Mouse (Mus musculus) NIH3T3 (cell line): ENCODE measurements around the gene Cyp2u1.

ENCODE experiments used
- DNase-seq: peaks from one replicate; pipeline ENCODE4 v3.0.0-alpha.2; 2012; ENCODE audit warnings: low read depth

Gene Cyp2u1

GRCm38 (mm10) chr3:131303320-131303714 is 290 bp upstream of the Cyp2u1 start:
- DNase-seq, result no peak

DNA sequence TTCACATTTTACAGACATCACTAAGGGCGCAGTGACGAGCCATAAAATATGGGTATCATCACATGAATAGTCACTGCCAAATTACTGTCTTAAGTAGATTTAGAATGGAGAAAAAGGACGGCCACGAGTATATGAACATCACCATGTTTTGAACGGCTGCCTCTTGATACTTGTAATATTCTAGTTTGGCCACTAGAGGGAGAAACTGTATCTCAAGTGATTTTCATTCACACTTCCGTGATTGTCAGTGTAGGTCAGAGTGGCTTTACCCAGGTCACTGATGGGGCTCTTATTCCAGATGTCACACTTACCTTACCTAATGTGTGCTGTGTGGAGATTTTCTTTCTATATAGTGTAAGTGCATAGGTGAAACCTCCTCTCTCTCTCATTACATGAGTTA is 3.1 kb downstream of the Cyp2u1 start:
- peak; percentile 75 for DNase-seq

GRCm38 (mm10) chr3:131299078-131299477 is 3.9 kb downstream of the Cyp2u1 start:
- DNase-seq, result no peak

DNA sequence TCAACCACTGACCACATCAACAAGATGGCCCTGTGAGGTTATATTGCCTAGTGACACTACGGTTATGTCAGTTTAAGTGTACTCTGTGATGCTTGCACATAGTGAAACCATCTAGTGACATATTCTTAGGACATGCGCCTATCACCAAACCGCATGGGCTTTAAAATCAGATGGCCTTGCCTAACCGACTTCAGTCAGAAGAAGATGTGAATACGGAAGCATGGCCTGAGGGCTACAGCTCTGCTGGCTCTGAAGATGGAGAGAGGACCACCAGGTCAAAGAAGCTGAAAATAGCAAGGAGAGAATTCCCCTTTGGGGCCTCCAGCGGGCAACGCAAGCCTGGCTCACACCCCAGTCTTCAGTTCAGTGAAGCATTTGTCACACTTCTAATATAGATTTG is 6.1 kb downstream of the Cyp2u1 start:
- DNase-seq, result no peak

DNA sequence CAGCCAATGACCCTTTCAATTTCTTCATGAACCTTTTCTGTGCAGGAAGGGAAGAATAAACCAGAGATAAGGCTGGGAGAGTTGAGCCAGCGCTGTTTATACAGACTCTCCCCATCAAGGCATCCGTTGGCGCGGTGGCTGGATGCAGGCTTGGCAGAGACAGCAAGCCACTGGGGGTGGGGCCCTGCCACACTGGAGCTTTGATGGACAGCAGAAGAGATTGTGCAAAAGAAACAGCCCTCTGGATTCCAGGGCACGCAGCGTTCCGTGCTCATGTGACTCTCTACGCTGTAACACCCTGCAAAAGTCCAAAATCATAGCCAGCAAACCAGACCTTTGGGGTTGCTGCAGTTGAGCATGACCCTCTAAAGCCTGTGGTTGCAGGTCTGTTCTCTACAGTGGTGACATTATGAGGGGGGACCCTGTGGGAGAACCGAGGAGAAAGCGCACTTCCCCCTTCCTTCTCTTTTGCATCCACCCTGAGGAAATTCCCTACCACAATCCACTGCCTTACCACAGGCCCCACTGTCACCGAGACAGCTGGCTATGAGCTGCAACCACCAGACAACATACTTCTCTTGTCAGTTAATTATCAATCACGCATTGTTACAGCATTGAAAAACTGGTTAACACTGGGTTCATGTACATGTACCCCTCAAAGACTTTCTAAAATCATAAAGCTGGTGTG is 7.4 kb downstream of the Cyp2u1 start:
- DNase-seq, result no peak

- no peak for DNase-seq
Observed at GRCm38 (mm10) chr3:131294503-131294902, 8.5 kb downstream of the Cyp2u1 start.

GRCm38 (mm10) chr3:131292959-131293358 is 10.1 kb downstream of the Cyp2u1 start:
- no peak for DNase-seq

- no peak for DNase-seq
Observed at GRCm38 (mm10) chr3:131292349-131292748, 10.7 kb downstream of the Cyp2u1 start.

- no peak for DNase-seq
Observed at GRCm38 (mm10) chr3:131291890-131292289, 11.1 kb downstream of the Cyp2u1 start.

DNA sequence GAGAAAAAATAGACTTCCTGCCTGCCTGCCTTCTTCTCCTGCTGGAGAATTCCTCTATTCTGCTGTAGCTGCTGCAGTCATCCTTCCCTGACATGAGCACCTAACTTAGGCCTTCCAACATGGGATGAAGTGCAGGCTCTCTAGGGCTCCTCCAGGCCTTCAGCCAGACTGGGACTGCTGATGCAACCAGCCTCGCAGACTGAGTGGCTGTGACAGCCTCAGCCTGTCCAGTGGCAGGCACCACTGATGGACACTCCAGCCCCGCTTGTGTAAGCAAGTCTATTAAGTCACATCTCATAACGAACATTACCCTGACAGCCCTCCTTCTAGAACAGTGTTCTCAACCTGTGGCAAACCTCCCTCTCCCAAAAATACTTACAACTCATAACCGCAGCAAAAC is 28.9 kb downstream of the Cyp2u1 start:
- DNase-seq, result no peak

DNA sequence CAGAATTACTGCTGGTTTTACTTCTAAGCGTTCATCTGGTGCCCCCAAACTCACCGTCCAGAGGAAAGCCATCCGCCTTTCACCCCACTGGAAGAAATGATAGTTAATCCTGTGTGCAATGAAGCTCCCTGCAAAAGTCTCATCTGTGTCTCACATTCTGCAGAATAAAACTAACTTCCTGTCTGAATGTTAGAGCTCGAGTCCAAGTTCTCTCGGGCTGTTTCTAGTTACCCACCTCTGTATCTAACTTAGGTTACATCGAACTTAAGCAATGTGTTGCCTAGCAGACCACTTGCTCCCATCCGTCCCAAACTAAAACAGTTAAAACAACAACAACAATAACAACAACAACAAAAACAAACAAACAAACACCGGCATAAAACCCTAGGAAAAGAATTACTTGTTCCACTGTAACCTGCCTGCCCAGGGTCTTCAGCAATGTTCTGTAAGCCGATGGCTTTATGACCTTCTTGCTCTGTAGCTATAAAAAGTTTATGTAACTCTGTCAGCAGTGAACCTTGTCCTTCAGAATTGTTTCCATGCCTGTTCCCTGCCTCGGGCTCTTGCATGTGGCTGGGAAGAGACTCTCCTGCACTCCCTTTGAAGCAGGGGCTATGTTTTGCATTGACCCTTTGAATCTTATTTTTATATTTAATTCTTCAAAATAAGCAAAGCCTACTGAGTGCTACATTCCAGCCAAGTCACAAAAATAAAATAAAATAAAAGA is 30.5 kb downstream of the Cyp2u1 start:
- no peak for DNase-seq

DNA sequence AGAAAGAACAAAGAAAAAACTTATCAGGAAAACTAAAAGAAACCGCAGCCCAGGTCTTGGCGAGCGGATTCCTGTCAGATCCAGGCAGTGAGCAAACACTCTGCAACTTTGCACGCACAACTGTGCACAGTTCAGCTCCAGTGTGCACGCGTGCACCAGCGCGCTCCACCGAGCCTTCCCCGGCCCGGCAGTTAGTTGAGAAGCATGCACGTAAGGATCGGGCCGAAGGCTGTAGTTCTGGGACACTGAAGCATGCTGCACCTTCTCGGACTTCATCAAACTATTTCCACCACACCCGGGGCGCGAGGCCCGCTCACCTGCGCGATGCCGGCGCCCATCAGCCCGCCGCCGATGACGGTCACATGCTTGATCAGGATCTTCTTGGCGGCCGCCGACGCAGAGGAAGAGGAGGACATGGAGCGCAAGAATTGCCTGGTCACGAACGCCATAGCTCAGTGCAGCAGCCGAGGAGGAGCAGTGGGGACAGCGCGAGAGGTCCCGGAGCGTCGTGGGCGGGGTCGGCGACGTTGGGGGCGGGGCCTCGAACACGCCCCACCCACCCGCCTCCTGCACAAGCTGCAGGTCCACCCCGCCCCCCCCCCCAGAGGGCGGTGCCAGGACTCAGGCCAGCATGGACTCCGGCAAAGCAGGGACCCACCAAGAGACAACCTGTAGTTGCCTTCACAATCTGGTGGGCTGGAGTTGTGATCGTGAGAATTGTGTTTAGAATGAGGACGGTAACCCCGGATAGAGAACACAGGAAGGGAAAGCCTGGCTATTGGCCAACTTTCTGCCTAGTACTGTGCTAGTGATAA is 31.3 kb downstream of the Cyp2u1 start, which contains the start of gene Hadh:
Gene Hadh, minus strand, starts transcription at position 543 of the 815 bp plus-strand sequence.
- DNase-seq, result peak; percentile 96

- DNase-seq, result peak; percentile 78
Observed at GRCm38 (mm10) chr3:131271157-131271556, 31.9 kb downstream of the Cyp2u1 start.

DNA sequence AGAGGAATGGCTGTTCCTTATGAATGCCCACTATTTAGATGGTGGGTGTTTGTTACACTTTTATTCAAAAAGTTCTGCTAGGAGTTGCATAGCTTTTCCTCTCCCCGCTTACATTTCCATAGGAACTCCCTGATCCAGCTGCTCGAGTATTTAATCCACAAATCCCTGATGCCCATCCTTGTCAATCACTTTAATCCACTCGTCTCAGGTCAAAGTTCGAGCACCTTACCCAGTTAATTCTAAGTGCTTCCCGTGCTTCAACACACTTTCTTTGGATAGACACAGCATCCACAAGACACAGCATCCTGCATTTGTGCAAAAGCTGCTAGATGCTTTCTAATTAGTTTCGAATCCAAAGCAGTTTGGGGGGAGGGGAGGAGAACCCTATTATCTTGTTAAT is 32.6 kb downstream of the Cyp2u1 start:
- no peak for DNase-seq

- DNase-seq, result no peak
Observed at GRCm38 (mm10) chr3:131266366-131267050, 36.5 kb downstream of the Cyp2u1 start.

DNA sequence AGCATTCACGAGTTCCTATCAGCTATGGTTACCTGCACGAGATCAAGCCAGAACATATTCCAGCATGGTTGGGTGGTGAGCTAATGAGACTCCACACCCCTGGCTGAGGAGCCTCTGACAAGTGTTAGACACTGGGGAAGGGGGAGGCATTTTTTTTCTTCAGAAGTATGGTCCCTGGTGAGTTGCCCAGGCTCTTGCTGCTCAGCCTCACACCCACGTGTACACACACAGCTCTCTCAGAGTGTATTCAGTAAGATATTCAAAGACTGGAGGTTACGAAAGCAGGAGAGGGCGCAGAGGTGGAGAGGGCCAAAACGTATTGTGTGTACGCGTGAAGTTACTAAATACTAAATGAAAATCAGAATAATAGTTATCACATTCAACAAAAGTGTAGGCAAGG is 37.5 kb downstream of the Cyp2u1 start:
- DNase-seq, result no peak

- no peak for DNase-seq
Observed at GRCm38 (mm10) chr3:131263766-131264486, 39.1 kb downstream of the Cyp2u1 start.

GRCm38 (mm10) chr3:131260418-131260817 is 42.6 kb downstream of the Cyp2u1 start:
- no peak for DNase-seq

DNA sequence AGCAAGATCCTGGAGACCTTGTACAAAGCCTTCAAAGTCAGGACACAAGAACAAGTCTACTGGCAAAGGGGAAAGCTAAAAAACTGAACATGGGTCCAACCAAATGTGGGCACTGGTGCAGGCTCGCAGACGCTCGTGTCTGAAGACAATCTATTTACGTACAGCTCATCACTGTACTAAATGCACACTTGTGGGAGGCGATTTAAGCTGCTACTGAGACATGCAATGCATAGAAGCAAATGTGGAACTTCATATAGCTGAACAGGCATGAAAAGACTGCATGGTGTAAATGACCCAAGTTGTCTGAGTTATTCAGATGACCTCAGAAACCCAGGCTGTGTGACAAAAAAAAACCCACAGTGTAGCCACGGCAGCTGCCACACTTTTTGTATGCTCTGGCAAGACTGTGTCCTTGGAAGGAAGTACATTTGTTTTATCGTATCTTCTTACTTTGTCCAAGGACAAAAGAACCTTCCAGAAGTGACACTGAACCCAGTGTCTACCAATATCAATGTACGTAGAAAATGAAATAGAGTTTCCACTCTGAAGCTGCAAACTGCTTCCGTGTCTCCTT is 43.5 kb downstream of the Cyp2u1 start:
- no peak for DNase-seq

- DNase-seq, result no peak
Observed at GRCm38 (mm10) chr3:131258921-131259320, 44.1 kb downstream of the Cyp2u1 start.

- no peak for DNase-seq
Observed at GRCm38 (mm10) chr3:131255399-131255981, 47.5 kb downstream of the Cyp2u1 start.
